Mouse (Mus musculus): Measurements from ENCODE around the gene Vamp1.

Vamp1 gene

DNA sequence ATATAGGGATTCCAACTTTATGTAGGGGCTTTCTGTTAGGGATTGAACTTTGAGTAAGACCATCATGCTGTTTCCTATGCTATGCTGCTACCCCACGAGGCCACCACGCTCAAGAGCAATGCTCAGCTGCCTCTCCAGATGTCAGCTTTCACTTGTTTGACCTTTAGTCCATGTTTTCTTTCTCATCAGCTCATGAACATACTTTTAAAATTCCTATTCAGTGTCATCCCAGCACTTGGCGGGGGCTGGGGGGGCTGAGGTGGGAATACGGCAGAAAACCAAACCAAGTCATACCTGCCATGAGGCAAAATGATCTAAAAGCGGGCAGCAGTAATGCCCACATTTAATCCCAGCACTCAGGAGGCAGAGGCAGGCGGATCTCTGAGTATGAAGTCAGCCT is 2.2 kb upstream of the Vamp1 start:
- in situ Hi-C loops (cut with MseI, MboI) = no loop called here

DNA sequence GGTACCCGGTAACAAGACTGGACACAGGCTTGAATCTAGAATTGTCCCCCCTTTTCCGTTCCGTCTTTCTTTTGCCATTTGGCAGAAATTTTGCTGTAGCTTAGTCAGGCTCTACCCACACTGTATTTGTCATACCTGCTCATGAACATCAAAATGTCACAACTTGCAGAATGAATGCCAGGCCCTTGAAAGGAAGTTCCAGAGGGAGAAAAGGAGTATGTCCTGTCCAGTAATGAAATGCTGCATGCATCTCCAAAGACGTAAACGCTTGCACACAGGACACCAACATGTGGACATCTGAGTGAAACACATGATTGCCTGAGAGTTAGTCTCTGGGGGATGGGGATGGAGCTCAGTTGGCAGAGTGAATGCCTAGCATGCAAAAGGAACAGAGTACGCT is 1.6 kb upstream of the Vamp1 start:
- in situ Hi-C loops (cut with MseI, MboI) = no loop called here

DNA sequence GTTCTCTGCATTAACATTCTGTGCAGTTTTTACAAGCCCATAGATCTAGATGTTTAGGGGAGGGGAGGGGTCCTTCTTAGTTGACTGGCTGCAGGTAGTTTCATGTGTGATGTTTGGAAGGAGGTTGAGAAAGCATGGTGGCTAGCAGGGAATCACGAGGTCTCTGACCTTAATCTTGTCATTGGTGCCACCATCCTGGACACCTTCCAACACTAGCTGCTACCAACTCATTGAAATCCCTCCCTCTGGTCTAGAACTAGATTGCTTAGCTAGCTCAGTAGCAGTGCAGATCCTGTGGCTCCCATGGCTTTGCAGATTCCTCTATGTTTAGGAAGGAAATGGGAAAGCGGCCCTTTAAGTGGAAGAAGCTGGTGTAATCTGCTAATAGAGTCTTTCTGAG is 1.5 kb downstream of the Vamp1 start:
- in situ Hi-C loops (cut with MseI, MboI) = loop anchor here in 1 of 2 experiments (5.0 kb wide), 1 partner anchor 55 kb away; no protein-coding TSS in a partner anchor

DNA sequence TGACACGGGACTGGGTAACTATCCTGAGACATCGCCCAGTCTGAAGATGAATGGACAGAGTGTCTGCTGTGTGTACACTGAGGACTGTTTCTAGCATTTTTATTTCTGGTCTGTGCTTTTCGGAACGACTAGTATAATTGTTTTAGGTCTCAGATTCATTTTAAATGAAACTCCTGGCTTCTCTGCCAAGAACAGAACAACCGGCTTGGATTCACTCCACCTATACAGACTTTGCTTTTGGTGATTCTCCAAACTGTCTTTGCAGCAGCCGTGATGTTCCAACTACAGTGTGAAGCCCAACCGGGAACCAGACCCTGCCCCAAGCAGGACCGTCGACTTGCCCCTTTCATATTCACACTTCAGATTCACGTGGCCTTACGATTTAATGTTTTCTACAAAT is 2.5 kb downstream of the Vamp1 start:
- in situ Hi-C loops (cut with MseI, MboI) = loop anchor here in 1 of 2 experiments (5.0 kb wide), 1 partner anchor 54 kb away; no protein-coding TSS in a partner anchor

DNA sequence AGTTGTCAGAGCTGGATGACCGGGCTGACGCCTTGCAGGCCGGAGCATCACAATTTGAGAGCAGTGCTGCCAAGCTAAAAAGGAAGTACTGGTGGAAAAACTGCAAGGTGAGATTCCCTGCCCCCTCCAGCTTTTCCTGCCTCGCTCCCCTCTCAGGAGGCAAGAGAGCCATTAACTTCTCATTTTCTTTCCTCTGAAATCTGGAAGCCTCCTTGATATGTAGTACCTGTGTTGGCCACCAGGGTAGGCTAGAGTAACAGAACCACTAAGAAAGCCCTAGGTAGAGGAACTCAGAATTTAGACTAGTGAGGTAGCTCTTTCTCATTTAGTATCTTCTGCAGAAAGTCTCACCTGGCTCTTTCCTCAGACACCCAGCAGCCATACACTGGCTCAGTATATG is 3.6 kb downstream of the Vamp1 start:
- in situ Hi-C loops (cut with MseI, MboI) = loop anchor here in 1 of 2 experiments (5.0 kb wide), 1 partner anchor 53 kb away; no protein-coding TSS in a partner anchor

GRCm38 (mm10) chr6:125221115-125221745 is 5.9 kb downstream of the Vamp1 start:
- in situ Hi-C loops (cut with MseI, MboI) = no loop called here

- in situ Hi-C loops (cut with MseI, MboI) = no loop called here
These were observed 6.8 kb downstream of the Vamp1 start for GRCm38 (mm10) chr6:125222146-125222545.

DNA sequence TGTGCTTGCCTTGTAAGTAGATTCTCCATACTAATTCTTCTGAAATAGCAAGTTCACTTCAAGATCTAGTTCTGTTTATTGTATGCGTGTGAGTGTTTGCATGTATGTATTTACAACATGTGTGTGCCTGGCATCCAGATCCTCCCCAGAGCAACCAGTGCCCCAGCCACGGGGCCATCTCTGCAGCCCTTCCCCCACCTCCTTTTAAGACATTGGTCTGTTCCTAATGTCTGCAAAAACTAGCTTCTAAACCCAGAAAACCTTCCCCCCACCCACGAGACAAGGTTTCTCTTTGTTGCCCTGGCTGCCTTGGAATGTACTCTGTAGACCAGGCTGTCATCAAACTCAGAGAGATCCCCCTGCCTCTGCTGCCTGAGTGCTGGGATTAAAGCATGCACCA is 7.2 kb downstream of the Vamp1 start:
- in situ Hi-C loops (cut with MseI, MboI) = no loop called here

DNA sequence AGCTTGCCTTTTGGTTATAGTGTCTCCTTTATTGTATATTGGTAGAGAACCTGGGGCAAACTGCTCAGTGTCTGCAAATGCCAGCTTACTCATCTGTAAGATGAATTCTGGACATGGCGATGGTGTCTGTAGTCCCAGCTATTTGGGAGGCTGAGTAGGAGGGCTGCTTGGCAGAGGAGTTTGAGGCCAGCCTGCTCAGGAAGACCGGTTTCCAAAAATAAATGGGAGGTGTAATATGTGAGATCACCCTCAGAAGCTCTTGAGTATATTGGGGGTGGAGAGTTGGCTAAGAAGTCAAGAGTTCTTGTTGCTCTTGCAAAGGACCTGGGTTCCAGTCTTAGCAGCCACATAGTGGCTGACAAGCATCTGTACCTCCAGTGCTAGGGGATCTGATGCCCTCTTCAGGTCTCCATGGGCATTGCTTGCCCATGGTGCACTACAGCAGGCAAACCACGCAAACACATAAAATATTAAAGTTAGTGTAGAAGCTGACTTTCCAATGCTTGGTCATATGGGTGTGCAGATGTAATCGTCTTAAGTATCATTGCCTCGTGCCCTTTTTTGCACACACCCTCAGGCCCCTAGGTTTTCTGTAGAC is 10.3 kb downstream of the Vamp1 start:
- in situ Hi-C loops (cut with MseI, MboI) = no loop called here

DNA sequence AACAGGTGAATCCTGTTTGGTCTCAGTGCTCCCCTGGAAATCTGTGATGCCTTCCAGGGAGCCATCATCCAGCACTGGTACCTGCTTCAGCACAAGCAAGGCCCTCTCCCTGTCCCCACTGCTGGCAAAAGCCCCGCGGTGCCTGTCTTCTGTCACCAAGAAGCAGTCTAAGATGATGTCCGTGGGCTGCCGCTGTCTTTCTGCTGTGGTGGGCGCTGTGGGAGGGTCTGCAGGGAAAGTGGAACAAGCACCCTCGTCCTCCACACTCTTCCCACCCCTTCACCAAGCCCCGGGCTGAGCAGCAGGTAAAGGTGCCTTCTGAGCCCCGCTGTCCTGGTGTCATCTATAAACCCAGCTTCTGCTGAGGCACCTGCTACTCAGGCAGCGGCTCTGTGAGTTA is 15.2 kb downstream of the Vamp1 start:
- in situ Hi-C loops (cut with MseI, MboI) = no loop called here

DNA sequence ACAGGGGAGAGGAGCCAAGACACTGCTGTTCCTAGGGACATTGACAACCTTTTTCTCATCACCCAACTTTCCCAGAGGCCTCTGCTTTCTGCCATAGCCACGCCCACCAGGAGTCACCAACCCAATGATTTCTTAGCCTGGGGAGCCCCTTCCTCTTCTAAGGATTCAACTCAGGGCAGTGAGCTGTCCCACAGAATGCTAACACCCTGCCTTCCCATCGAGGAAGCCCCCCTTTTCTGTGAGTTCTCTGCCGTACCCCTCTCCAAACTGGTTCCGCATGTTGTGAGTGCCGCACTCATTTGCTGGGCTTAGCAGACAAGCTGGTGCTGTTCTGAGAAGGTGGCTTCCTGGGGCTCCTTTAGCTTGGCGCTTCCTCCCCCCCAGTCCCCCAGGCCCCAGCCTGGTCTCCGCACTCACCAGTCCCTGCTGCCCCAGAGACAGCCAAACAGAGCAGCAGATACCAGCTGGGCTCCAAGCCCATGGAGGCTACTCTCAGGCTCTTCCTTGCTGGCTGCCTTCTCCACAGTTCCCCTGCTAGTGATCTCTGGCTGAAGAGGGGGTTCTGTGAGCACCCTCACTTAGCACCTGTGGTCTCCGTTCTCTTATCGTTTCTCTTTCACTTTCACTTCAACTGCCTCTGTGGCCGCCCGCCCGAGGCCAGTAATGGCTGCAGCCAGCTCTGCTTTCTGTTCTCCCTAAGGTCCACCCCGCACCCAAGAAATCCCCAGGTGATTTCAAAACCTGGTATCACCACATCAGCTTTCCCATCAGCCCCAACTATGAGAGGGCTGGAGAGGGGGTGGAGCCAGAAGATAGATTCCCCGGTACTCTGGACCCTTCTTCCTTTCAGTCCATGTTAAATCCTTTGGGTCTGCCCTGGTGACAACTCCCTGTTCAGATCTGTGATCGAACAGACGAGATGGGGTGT is 16.0 kb downstream of the Vamp1 start, which contains the start of gene Tapbpl:
TSS of gene Tapbpl (minus strand) at position 744 of the 928 bp plus-strand sequence.
- in situ Hi-C loops (cut with MseI, MboI) = no loop called here

GRCm38 (mm10) chr6:125232045-125232437 is 16.7 kb downstream of the Vamp1 start:
- in situ Hi-C loops (cut with MseI, MboI) = no loop called here

DNA sequence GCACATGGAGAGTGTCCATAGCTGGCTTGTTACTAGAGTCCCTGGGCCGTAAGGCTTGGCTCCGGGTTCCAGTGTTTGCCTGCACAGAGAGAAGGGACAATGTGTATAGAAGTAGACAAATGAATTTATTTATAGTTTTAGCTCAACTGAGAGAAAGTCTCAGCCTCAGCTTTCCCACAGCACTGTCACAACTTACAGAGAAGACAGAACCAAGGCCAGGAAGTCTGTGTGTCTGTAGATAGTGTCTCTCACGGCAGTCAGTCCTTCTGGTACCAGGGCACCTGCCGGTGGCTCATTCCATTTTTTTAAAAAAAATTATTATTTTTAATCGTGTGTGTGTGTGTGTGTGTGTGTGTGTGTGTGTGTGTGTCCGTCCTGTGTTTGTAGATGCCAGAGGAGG is 17.2 kb downstream of the Vamp1 start:
- in situ Hi-C loops (cut with MseI, MboI) = no loop called here

DNA sequence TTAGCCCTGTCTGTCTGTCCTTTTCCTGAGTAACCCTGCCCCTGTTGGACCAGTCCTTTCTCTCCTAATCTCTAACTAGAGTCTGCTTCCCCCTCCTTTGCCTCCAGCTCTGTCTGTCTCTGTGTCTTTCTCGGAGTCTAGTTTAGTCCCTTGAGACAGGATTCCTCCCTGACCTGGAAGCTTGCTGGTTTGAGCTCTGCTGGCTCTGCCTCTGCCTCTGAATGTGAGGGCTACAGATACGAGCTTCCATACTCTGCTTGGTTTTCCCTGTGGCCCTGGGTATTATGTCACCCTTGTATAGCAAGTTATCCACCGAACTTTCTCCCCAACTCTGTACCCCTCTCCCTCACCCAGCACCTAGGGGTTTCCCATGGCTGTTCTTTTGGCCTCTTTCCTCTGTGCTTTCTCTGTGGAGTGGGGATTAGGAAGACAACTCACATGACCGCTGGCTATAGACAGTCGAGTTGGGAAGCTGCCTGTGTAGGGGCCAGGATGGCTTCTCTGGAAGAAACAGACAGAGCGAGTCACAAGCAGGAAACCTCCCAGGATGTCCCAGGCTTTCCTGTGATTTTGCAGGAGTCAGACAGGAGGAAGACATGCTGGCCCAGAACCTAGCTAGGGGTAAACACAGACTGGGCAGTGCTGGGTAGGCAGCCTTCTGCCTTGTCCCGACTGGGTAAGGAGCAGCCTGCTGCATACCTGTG is 18.6 kb downstream of the Vamp1 start:
- in situ Hi-C loops (cut with MseI, MboI) = no loop called here

DNA sequence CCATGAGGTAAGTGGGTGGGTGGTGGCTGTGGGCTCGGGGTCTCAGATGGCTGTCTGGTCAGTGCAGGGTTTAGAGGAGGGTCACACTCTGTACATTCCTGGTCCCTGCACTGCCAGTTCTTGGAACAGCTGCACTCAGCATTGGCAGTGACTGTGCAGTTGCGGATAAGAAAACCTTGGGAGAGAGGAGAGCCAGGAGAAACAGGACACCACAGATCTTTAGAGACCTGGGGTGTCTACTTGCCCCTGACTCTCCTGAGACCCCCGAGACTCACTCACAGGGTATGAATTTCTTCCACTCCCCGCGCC is 19.1 kb downstream of the Vamp1 start:
- in situ Hi-C loops (cut with MseI, MboI) = no loop called here

DNA sequence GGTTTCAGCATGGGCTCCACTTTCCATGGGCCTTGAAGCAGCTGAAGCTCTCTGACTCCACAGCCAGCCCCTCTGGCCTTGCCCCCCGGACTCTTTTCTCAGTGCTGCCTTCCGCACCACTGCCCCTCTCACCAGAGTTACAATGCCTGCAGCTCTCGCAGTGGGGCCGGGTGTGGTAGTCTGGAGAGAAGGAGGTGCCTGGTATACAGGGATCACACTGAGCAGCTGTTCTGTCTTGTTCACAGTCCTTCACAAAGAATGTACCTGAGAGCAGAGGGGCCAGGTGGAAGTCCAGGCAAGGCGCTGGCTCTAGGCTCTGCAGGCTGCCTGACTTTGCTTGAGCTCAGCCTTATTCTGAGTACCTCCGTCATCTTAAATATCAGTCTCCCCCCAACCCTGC is 21.0 kb downstream of the Vamp1 start:
- in situ Hi-C loops (cut with MseI, MboI) = no loop called here

GRCm38 (mm10) chr6:125236782-125237181 is 21.4 kb downstream of the Vamp1 start, which contains the start of gene Cd27:
Gene Cd27 (minus strand): TSS chr6:125237010.
- in situ Hi-C loops (cut with MseI, MboI) = no loop called here

DNA sequence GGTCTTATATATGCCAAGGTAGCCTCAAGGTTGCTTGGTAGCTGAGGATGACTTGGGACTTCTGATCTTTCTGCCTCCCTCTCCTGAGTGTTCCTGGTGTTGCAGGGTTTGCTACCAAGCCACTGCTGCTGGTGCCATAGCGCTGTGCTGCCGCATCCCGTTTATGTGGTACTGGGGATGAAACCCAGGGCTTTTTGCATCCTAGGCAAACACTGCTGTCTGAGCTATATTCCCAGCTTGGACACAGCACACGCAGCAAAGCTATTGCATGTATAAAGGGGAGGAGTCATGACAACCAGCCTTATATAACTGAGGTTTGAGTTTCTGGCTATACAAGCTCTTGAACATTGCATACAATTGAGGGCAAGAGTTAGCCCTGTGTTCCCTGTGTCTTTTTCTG is 22.1 kb downstream of the Vamp1 start:
- in situ Hi-C loops (cut with MseI, MboI) = no loop called here

GRCm38 (mm10) chr6:125238396-125238795 is 23.0 kb downstream of the Vamp1 start:
- in situ Hi-C loops (cut with MseI, MboI) = no loop called here

DNA sequence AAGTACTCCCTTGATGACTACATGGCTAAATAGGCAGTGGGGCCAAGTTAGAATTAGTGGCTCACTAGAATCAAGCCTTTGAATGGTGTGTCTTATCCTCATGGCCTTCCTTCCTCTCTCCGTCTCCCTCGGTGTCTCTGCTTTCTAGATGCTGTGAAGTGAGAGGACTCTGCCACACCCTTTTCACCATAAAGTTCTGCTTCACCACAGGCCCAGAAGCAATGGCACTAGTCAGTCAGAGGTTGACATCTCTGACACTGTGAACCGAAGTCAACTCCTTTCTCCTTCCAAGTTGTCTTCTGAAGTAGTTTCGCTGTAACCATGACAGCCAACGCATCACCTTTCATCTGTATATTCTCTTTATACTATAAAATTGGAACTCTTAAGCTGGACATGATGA is 24.2 kb downstream of the Vamp1 start:
- in situ Hi-C loops (cut with MseI, MboI) = no loop called here

DNA sequence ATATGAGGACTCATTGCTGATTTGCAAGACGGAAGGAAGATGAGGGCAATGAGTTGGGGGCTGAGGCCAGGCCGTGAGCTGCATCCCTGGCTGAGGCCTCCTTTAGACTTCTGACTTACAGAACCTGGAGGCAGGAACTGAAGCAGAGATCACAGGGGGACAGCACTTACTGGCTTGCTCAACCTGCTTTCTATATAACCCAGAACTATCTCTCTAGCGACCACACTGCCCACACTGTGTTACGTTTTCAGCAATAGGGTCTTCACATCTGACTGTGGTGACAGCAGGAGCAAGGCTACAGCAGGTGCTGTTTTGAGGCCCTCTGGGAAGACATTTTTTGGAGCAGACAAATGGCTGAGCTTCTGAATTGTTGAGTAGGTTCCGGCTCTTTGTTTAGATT is 25.3 kb downstream of the Vamp1 start:
- in situ Hi-C loops (cut with MseI, MboI) = no loop called here

- in situ Hi-C loops (cut with MseI, MboI) = no loop called here
These were observed 26.2 kb downstream of the Vamp1 start for GRCm38 (mm10) chr6:125241566-125241965.

All from mouse trophoblast stem cell (cell line).